Mouse (Mus musculus) erythroblast, embryonic 14.5 days (primary cell): ENCODE results near the gene Nav2. TPM values are rescaled to one million over a fixed set of nuclear protein-coding genes. Genes with fewer than 3 reads are reported as not detected.

Source experiments
- H3K27me3 ChIP-seq: 2 replicates; pipeline ENCODE4 v1.6.1; 2012; ENCODE audit warnings: inconsistent platforms; ENCODE audit not compliant: control insufficient read depth
- H3K36me3 ChIP-seq: 2 replicates; pipeline ENCODE4 v1.6.1; 2012; ENCODE audit warnings: mild to moderate bottlenecking, inconsistent platforms; ENCODE audit not compliant: control insufficient read depth
- H3K4me1 ChIP-seq: 2 replicates; pipeline ENCODE4 v1.6.1; 2012; ENCODE audit warnings: inconsistent platforms; ENCODE audit not compliant: control insufficient read depth
- H3K4me3 ChIP-seq: replicated peaks from 2 replicates; pipeline ENCODE3; 2012; ENCODE audit warnings: moderate library complexity, mild to moderate bottlenecking, inconsistent platforms
- H3K9me3 ChIP-seq: 2 replicates; pipeline ENCODE4 v1.6.1; 2012; ENCODE audit warnings: low read length, inconsistent platforms, mixed read lengths; ENCODE audit not compliant: control insufficient read depth
- GATA1 ChIP-seq: IDR thresholded peaks from 2 replicates; pipeline ENCODE4 v1.6.1; 2012; ENCODE audit warnings: low read length, inconsistent platforms, mixed read lengths
- TAL1 ChIP-seq: IDR thresholded peaks from 3 replicates; pipeline ENCODE4 v1.6.1; 2012; ENCODE audit warnings: low read length, inconsistent platforms, mixed read lengths
- polyA plus RNA-seq: library from polyadenylated mRNA; stranded (reverse); fragments of >175 nt; gene quantifications from 2 replicates; pipeline ENCODE4 v1.2.3, GENCODE M21; 2012

Nav2 gene
- polyA plus RNA-seq, 1 experiment: 0.11 TPM

DNA sequence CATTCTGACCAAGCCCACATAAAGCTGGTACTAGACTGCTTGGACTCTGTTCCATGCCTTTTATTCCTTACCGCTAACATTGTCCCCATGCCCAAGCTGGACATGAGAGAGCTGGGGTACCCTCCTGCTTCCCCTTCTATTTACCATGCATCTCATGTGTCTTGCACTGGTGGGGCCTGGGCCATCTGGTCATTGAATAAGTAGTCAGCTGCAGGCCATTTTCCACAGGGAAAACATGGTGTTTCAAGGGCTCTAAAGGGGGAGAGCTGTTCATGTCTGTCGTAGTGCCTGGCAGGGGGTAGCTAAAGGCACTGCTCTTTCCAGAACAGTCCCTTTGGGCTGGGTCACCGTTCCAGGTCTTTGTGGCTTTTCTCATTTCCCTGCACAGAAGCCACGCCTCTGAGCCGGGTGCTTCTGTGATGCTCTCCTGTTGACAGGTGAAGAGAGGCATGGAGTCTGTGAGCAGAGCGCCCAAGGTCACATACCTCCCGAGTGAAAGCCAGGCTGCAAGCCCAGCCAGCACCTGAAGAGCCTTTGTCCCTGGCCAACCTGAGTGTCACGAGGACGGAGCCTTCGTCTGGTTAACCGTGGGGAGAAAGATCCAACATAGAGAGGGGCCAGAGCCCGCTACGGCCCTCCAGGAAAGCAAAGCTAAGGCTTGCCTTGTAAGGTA, 348.9 kb downstream of the Nav2 start:
- Histone ChIP-seq H3K36me3 (no peaks in the 10 kb centered on the region), H3K27me3 (no peaks in the 10 kb centered on the region), H3K9me3 (no peaks in the 10 kb centered on the region), H3K4me1 (no peaks in the 10 kb centered on the region), H3K4me3 (no peak overlapping the region)
- TF ChIP-seq TAL1 (no peak), GATA1 (no peak)

DNA sequence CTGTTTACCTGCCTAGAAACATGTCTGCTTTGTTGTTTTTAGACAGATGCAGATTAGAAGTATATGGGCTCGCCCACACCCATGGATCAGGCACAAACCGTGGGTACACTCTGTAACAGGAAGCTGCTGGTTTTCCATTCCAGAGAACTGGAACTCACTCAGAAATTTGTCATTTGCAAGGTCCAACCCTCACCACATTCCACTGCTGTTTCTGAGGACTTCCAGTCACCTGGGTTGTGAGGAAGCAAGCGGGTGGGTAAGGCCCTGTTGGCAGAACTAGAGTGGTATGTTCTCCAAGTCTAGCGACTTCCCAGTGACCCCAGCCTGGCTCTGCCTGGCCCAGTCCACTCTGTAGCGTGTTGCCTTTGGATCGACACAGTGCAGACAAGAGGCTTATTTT, 349.6 kb downstream of the Nav2 start:
- Histone ChIP-seq H3K27me3 (no peaks in the 10 kb centered on the region), H3K4me1 (no peaks in the 10 kb centered on the region), H3K4me3 (no peak overlapping the region), H3K9me3 (no peaks in the 10 kb centered on the region), H3K36me3 (no peaks in the 10 kb centered on the region)
- no peak for TF ChIP-seq TAL1
- no peak for TF ChIP-seq GATA1

DNA sequence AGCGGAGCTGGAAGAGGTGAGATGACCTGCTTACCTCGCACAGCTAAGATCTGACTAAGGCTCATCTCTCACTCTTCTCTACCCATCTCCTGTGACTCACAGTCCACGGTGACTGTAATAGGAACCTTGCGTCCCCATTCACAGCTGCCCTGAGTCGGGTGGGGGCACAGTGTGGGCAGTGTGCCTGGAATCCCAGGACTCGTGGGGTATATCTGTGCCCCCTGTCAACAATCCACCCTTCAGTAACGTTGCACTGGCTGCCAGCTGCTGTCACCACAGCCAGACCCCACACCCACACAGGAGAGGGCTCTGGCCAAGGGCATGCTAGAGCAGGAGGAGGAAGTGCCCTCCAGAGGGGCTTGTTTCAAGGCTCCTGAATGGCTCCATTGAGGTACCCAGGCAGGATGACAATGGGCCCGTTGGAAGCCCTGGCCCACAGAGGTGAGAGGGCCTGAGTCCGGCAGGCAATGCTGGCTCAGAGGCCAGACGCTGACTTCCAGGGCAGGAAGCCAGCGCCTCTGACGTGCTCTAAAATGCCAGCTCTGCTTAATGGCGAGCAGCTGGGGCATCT, 353.5 kb downstream of the Nav2 start:
- TF ChIP-seq TAL1 (no peak), GATA1 (no peak)
- H3K9me3 ChIP-seq: no peaks in the 10 kb centered on the region
- H3K4me3 ChIP-seq: no peak overlapping the region
- H3K4me1 ChIP-seq: no peaks in the 10 kb centered on the region
- no peaks in the 10 kb centered on the region for H3K36me3 ChIP-seq
- no peaks in the 10 kb centered on the region for H3K27me3 ChIP-seq

DNA sequence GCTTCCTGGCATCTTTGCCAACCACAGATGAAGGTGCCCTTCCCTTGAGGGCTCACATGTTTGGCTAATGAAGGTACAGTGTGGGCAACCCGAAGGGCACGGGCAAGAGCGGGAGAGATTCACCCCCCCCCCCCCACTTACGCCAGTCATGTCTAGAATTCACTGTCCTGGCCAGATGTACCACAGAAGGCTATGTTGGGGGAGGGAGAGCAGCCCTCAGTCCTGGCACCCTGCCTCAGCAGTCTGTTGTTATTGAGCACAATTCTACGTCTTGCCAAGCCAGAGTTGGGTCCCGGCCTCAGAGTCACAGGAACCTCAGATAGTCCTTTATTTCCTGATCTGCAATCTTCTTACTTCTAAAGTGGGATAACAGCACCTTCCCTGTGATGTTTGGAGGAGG, 357.9 kb downstream of the Nav2 start:
- no peaks in the 10 kb centered on the region for H3K36me3 ChIP-seq
- no peaks in the 10 kb centered on the region for H3K4me1 ChIP-seq
- H3K27me3 ChIP-seq: no peaks in the 10 kb centered on the region
- TF ChIP-seq TAL1 (no peak), GATA1 (no peak)
- no peaks in the 10 kb centered on the region for H3K9me3 ChIP-seq
- no peak overlapping the region for H3K4me3 ChIP-seq

DNA sequence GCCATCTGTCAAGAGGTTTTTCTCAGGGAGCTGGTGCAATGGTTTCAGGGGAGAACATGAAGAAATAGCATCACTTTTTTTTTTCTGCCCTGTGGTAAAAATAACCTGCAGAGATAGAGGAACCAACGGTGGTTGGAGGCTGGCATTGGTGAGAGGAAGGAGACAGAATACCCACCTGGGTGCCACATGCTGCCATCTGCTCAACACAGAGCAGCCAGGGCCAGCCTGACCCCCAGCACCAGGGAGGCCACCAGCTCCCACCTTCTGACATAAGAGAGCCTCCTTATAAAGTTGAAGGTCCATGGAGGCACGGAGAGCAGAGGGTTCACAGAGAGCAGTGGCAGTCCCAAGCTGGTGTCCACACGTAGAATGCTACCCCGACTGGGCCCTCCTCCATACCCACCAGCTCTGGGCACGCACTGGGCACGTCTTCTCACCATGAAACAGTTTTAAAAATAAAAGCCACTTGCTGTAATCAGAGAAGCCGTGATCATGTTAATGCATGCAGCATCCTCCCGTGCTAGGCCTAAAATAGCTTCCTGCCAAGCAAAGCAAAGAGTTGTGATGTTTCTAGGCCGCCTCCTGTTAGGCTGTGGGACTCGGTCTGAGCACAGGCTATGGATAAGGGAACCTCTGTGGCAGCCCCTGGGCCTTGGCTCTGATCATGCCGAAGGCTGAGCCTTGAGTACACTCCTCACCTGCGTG, 359.3 kb downstream of the Nav2 start:
- Histone ChIP-seq H3K4me1 (peaks cover 2% of the 10 kb centered on the region; the same call in 1 of the 2 replicates), H3K4me3 (no peak overlapping the region), H3K9me3 (no peaks in the 10 kb centered on the region), H3K27me3 (peaks cover 3% of the 10 kb centered on the region; the same call in 1 of the 2 replicates), H3K36me3 (no peaks in the 10 kb centered on the region)
- TF ChIP-seq TAL1 (no peak), GATA1 (no peak)

DNA sequence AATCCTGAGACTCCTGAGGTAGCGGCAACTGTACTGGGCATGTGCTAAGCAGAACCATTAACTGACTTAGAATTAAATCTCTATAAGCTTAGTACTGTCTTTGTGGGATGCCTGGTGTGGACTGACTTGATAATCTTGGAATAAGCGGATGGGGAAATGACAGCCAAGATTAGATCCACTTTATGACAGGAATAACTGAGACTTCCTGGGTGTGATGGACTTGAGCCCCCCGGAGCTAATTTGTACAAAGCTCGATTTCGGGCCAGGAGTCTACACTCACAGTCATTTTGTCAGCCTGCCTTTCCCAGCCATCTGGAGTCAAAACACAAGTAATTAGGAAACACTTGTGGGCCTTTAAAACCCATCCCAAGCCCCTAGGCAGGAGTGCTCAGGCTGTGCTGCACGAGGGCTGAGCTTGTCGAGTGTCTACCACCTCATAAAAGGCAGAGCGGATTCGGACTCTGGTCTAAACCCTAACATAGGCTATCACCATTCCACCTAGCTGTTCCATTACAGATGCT, 359.9 kb downstream of the Nav2 start:
- Histone ChIP-seq H3K36me3 (no peaks in the 10 kb centered on the region), H3K4me1 (peaks cover 6% of the 10 kb centered on the region; the same call in 1 of the 2 replicates), H3K9me3 (no peaks in the 10 kb centered on the region), H3K4me3 (no peak overlapping the region), H3K27me3 (peaks cover 3% of the 10 kb centered on the region; the same call in 1 of the 2 replicates)
- TF ChIP-seq GATA1 (no peak), TAL1 (no peak)

DNA sequence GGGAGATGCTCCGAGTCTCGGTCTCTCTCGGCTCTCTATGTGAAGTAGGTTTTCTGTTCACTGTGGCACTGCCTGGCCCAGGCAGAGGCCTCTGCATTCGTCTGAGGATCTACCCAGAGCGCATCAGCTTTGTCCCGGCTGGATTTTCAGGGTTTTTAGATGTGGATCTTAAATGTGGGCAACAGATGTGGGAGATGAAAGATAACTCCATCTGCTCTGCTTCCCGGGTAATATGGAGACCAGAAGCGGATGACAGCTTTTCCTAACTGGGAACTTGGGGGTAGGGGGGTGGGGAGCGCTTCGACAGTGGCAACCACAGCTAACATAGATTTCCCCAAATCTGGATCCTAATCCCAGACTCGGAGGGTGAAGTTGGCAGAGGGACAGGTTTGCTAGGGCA, 362.3 kb downstream of the Nav2 start:
- no peaks in the 10 kb centered on the region for H3K36me3 ChIP-seq
- H3K27me3 ChIP-seq: peaks cover 3% of the 10 kb centered on the region; the same call in 1 of the 2 replicates
- no peaks in the 10 kb centered on the region for H3K9me3 ChIP-seq
- peaks cover 10% of the 10 kb centered on the region; the same call in 1 of the 2 replicates for H3K4me1 ChIP-seq
- TF ChIP-seq GATA1: no peak
- TF ChIP-seq TAL1: no peak
- no peak overlapping the region for H3K4me3 ChIP-seq

DNA sequence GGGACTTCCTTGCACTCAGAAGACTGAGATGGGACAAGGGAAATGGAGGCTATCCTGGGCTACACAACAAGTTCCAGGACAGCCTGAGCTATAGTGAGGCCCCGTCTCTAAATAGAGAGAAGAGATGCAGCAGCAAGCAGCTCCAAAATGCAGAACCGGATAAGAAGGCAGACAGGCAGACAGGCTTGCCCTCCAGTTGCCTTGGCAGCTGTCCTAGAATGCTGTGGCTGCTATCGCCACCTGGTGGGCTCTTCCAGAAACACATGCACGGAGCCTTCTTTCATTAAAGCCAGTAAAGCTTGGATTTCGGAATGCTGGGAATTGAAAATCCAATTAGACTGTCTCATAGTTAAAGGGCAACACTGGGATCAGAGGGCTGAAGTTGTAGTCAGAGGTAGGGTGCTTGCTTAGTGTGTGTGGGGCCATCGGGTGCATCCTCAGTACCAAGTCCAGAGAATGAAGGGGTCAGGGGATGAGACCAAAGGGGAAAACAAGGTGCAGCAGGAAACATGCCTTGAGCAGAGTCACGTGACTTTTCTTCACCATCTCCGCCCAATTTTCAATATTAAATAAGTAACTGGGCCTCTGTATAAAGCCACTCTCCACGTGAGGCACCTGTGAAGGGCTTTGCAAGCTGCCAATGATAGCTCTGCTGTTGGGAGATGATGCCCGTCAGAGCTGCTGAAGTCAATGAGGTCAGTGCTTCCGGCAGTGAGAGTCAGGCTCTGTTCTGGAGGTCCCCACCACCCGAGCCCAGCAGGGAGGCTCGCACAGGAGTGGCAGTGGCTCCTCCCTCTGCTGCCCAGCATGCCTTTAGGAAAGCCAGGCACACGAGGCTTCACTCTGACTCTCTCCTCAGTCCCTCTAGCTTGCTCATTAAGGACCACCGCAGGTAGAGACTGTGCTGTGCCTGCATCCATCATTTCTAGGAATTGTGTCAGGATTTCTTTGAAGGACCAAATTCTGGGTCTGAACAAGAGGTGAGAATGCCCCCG, 364.2 kb downstream of the Nav2 start:
- H3K36me3 ChIP-seq: no peaks in the 10 kb centered on the region
- TF ChIP-seq GATA1: no peak
- TF ChIP-seq TAL1: no peak
- H3K9me3 ChIP-seq: no peaks in the 10 kb centered on the region
- no peak overlapping the region for H3K4me3 ChIP-seq
- H3K4me1 ChIP-seq: peaks cover 10% of the 10 kb centered on the region; the same call in 1 of the 2 replicates
- peaks cover 3% of the 10 kb centered on the region; the same call in 1 of the 2 replicates for H3K27me3 ChIP-seq
